ENCODE assay signal across 8 mouse cellular contexts in the genomic region with DNA sequence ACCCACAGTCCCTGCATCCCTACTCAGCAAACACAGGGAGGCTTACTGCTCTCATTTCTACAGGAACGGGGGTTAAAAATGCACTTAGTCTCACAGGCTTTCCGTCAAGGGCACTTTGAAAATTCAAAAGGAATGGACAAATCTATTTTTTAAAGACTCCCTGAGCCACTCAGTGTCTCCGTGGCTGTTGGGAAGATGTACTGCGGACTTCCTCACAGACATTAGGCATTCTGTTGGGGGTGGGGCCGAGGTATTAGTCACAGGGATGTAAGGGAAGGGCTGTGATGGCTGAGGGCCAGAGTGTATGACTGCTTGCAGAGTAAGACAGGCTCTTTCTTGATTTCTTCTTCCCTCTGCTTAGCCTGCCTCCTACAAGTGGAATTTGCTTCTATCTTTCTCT.
A peak's percentile ranks its signal among the peaks of the same experiment; 100 is the strongest.
DNase-seq lines count a peak whose midpoint lies in the region; ATAC-seq and TF ChIP-seq lines count a peak whose summit lies in the region.

No protein-coding gene starts in this region.

- 0 out of 2 replicates have a peak, but pooled peaks have one; percentile 8 for ATAC-seq in hindbrain, embryonic 12.5 days (ENCODE audit: low FRiP score)
- ATAC-seq in liver, embryonic 16.5 days (ENCODE audit: low read depth): 0 out of 2 replicates have a peak, but pooled peaks have one; percentile 11

- no peaks in the 10 kb centered on the region for H3K36me3 ChIP-seq in hindbrain, embryonic 12.5 days
- H3K36me3 ChIP-seq in hindbrain, embryonic 10.5 days: no peaks in the 10 kb centered on the region
- no peaks in the 10 kb centered on the region for H3K36me3 ChIP-seq in liver, embryonic 16.5 days (ENCODE audit: control insufficient read depth, insufficient read depth)
- no peaks in the 10 kb centered on the region for H3K36me3 ChIP-seq in thymus, adult 2 months (ENCODE audit: control insufficient read depth, insufficient read depth, low read length)

- no peak for TF ChIP-seq POLR2A in thymus, adult 2 months (IDR thresholded peaks at IDR 0.05; ENCODE audit: control insufficient read depth, extremely low read depth, insufficient read depth, low read length, poor library complexity)

- H3K4me3 ChIP-seq in hindbrain, embryonic 12.5 days: no peak overlapping the region
- H3K4me3 ChIP-seq in hindbrain, embryonic 10.5 days: no peak overlapping the region
- no peak overlapping the region for H3K4me3 ChIP-seq in liver, embryonic 16.5 days (ENCODE audit: low read depth, low read length)
- H3K4me3 ChIP-seq in thymus, adult 2 months (ENCODE audit: control insufficient read depth, insufficient read depth, low read length): no peak overlapping the region

- no peaks in the 10 kb centered on the region for H3K27me3 ChIP-seq in hindbrain, embryonic 12.5 days
- no peaks in the 10 kb centered on the region for H3K27me3 ChIP-seq in hindbrain, embryonic 10.5 days (ENCODE audit: insufficient read depth, poor library complexity, severe bottlenecking)
- H3K27me3 ChIP-seq in liver, embryonic 16.5 days (ENCODE audit: control insufficient read depth, insufficient read depth, low read depth, low read length): no peaks in the 10 kb centered on the region
- H3K27me3 ChIP-seq in thymus, adult 2 months (ENCODE audit: control insufficient read depth, insufficient read depth, low read length): no peaks in the 10 kb centered on the region

- 43% methylated on average over 5 of the region's 5 CpGs for WGBS in hindbrain, embryonic 12.5 days
- 44% methylated on average over 5 of the region's 5 CpGs for WGBS in hindbrain, embryonic 10.5 days
- 12% methylated on average over 5 of the region's 5 CpGs for WGBS in liver, embryonic 16.5 days (ENCODE audit: insufficient replicate concordance)
- WGBS in thymus, adult 2 months: 43% methylated on average over 5 of the region's 5 CpGs

- H3K9ac ChIP-seq in hindbrain, embryonic 12.5 days: no peak overlapping the region
- no peak overlapping the region for H3K9ac ChIP-seq in liver, embryonic 16.5 days (ENCODE audit: low read depth, low read length)

- peaks cover 4% of the 10 kb centered on the region for H3K4me1 ChIP-seq in hindbrain, embryonic 12.5 days
- H3K4me1 ChIP-seq in hindbrain, embryonic 10.5 days (replicated peaks): peaks cover 3% of the 10 kb centered on the region; the same call in 1 of the 2 replicates
- H3K4me1 ChIP-seq in liver, embryonic 16.5 days (ENCODE audit: control insufficient read depth, low read depth, low read length): no peaks in the 10 kb centered on the region
- H3K4me1 ChIP-seq in thymus, adult 2 months (replicated peaks; ENCODE audit: control insufficient read depth, insufficient read depth, low read length): no peaks in the 10 kb centered on the region

- no peak overlapping the region for H3K27ac ChIP-seq in hindbrain, embryonic 12.5 days
- no peak overlapping the region for H3K27ac ChIP-seq in hindbrain, embryonic 10.5 days
- no peak overlapping the region for H3K27ac ChIP-seq in liver, embryonic 16.5 days (ENCODE audit: low read length)
- no peak overlapping the region for H3K27ac ChIP-seq in thymus, adult 2 months (ENCODE audit: control insufficient read depth, insufficient read depth, low read length)

- no peaks in the 10 kb centered on the region for H3K9me3 ChIP-seq in hindbrain, embryonic 12.5 days (replicated peaks)
- H3K9me3 ChIP-seq in hindbrain, embryonic 10.5 days: no peaks in the 10 kb centered on the region
- no peaks in the 10 kb centered on the region for H3K9me3 ChIP-seq in liver, embryonic 16.5 days (replicated peaks; ENCODE audit: control insufficient read depth, low read length)

- no peak for TF ChIP-seq CTCF in thymus, adult 2 months (IDR thresholded peaks at IDR 0.05; ENCODE audit: borderline replicate concordance, control insufficient read depth, extremely low read depth, insufficient read depth, low read length, poor library complexity)

- H3K4me2 ChIP-seq in hindbrain, embryonic 12.5 days (replicated peaks): 0 out of 2 replicates have a peak overlapping the region, but pooled peaks have one; percentile 9
- H3K4me2 ChIP-seq in liver, embryonic 16.5 days (ENCODE audit: low read depth, low read length): no peak overlapping the region

- DNase-seq in hindbrain, embryonic 10.5 days (ENCODE audit: low spot score): no peak
- peak; percentile 74 for DNase-seq in Muller cell, postnatal 12 days (ENCODE audit: inconsistent ontology term)
- DNase-seq in brain, adult 2 months (ENCODE audit: low read depth, low spot score): peak; percentile 83
- DNase-seq in spleen, postnatal 14 days (ENCODE audit: low spot score in 2 of 2): no peak
- no peak for DNase-seq in thymus, adult 2 months
- DNase-seq in gastrocnemius, adult 18-20 months (ENCODE audit: low spot score): no peak

Comparison
In these comparisons a context has a peak if more than half of its experiments do, and no peak if none do; other contexts are left out.
1. DNase-seq: peak in Muller cell, postnatal 12 days (single experiment) and brain, adult 2 months (single experiment); none in hindbrain, embryonic 10.5 days (single experiment), spleen, postnatal 14 days (0 of 2), thymus, adult 2 months (single experiment) and gastrocnemius, adult 18-20 months (single experiment).